Mouse (Mus musculus): ENCODE data around the gene Exoc1.

Exoc1 gene

DNA sequence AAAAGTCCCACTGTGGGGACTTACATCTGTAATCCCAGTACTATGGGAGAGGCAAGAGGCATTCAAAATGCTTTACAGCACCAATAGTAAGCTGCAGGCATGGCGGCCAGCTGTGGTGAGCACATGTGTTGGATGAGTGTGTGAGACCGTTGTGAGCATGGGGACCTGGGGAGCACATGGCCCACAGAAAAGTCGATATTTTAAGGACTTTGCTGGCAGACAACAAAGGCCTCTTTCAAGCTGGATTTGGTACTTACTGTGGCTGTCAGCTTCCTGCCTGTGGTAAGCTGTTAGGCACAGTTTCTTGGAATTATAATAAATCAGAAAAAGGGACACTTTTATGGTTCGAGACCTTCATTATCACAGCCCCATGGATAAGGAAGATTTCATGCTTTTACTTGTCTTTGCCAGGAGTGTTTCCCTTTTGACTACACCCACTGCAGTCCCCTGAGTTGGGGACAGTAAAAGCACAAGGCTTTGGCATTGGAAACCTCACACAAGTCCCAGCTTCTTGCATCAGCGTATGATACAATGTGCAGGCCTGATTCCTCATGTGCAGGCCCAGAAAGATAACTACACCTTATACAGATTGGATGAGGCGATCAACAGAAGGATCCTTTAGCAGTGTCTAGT is 83.9 kb downstream of the Exoc1 start:
- DNase-seq: no peak

DNA sequence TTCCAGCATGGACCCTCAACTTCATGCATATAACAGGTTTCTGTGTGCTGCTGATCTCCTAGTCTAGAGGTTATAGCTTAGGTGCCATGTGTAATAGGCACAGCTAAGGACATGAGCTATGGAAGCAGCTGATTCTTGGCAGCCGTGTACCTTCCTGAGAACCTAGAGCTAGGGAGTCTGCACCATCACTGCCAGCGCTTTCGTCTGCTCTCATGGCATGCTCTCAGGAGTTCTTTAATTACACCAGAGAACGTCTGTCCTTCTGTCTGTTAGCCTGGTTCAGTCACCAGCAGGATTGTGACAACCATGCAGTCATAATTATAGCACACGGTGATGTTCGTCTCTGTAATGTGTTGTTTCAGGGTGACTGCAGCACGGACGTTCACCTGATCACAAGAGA is 86.2 kb downstream of the Exoc1 start:
- no peak for DNase-seq

DNA sequence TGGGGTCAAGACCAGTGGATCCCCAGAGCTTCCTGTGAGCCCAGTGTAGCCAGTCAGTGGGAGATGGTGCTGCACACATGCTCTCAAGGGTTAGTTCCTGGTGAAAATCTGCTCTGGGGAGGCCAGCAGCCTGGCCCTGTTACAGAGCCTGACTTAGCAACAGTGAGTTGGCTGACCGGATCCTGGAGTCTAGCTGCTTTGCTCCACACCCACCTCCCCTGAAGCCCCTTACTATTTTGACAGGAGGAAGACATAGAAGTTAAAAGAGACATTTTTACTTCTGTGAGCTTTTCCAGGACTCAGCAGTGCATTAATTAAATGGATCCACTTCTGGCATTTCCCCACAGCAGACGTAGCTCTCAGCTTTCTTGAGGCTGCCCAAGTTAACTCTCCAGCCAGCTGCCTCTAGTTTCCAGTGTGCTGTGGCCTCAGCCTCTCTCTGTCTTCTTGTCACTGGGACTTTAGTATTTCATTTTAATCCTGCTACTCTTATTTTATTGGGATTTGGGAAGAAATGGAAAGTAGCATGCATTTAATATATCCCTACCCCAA is 87.2 kb downstream of the Exoc1 start:
- DNase-seq: no peak

DNA sequence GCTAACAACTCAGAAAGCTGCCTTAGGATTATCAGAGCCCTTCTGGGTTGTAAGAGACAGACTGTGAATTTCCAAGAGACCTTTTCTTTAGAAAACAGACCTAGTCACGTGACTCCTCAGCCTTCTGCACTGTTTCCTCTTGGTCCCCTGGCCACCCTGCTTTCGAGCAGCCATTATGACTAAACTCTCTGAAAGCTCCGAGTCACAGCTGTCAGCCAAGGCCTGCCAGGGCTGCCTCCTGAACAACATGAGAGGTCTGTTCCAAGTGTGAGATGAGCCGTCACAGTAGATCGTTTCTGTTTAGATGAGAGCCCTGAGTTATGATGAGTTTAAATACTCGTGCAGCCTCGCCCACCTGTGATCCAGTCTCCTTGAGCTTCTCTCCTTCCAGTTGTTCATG is 89.6 kb downstream of the Exoc1 start:
- no peak for DNase-seq

Measured in right cerebral cortex, adult 18-20 months (tissue).